Mouse (Mus musculus): ENCODE measurements around the gene Nmt2. TPM values are rescaled to one million over a fixed set of nuclear protein-coding genes. Genes with fewer than 3 reads are reported as not detected.

Nmt2 gene
- polyA plus RNA-seq, 1 experiment from 2014 or later: 44.3 TPM

DNA sequence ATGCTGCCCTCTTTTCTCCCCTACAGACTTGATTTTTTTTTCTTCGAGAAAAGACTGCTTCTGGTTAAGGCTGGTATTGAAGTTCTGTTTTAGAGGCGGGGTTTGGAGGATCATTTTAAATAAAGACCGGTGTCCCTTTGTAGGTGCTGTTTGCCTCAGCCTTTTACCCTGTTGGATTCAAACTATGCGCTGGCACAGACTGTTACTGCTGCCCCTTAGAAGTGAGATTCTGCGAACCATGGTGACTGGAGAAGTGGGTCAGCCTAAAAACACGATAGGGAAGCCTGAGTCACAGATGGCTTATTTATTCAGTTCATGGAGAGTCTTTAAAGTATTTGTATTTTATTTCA lies 1.1 kb downstream of the Nmt2 start:
- peak overlapping the region; percentile 77 for H3K4me3 ChIP-seq (replicated peaks)
- H3K36me3 ChIP-seq: no peaks in the 10 kb centered on the region
- no peaks in the 10 kb centered on the region for H3K9me3 ChIP-seq
- H3K4me2 ChIP-seq (replicated peaks): peak overlapping the region; percentile 88
- peak overlapping the region; percentile 78 for H3K9ac ChIP-seq
- 0 out of 2 replicates have a peak, but pooled peaks cover 3% of the 10 kb centered on the region for H3K4me1 ChIP-seq (replicated peaks)
- ATAC-seq: no peak
- 5% methylated on average over 6 of the region's 6 CpGs for WGBS
- H3K27ac ChIP-seq: 0 out of 2 replicates have a peak overlapping the region, but pooled peaks have one; percentile 81
- H3K27me3 ChIP-seq (replicated peaks): no peaks in the 10 kb centered on the region

DNA sequence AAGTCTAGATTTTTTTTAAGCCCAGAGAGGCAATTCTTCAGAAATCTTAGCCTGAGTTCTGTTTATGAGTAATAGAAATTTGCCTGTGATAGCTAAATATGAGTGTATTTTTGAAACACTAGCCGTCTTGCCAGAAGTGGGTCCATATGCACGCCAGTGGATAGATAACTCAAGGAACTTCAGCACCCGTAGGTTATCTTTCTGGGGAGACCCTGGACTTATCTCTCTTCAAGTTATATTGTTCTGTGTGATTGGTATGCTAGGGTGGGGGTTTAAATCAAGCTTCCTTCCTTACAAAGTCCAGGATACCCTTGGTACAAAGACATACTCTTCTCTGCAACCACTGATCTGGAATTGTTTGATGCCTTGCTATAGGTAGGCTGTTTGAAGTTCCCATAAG lies 1.7 kb downstream of the Nmt2 start:
- no peak for ATAC-seq
- no peak overlapping the region for H3K27ac ChIP-seq
- H3K27me3 ChIP-seq (replicated peaks): no peaks in the 10 kb centered on the region
- 0 out of 2 replicates have a peak, but pooled peaks cover 3% of the 10 kb centered on the region for H3K4me1 ChIP-seq (replicated peaks)
- no peaks in the 10 kb centered on the region for H3K36me3 ChIP-seq
- peak overlapping the region; percentile 88 for H3K4me2 ChIP-seq (replicated peaks)
- no peak overlapping the region for H3K9ac ChIP-seq
- no peaks in the 10 kb centered on the region for H3K9me3 ChIP-seq
- 61% methylated on average over 3 of the region's 3 CpGs for WGBS
- H3K4me3 ChIP-seq (replicated peaks): peak overlapping the region; percentile 77; the same call in 1 of the 2 replicates

DNA sequence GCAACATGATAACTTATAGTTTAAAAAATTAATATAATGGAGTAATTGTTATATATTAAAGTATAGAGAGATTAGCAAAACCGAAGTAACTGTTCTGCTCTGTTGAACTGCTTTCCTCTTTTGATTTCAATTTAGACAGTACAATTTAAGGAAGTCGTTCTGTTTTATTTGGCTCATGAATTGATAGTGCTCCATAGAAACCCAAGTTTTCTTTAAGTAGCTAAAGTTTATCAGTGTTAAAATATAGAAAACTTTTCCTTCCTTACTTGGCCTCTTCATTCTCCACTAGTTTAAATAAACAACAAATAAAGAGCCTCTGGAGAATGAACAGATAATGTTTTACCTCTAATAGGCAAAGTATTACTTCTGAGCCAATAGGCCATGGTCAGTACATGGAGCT lies 2.2 kb downstream of the Nmt2 start:
- Histone ChIP-seq H3K9me3 (no peaks in the 10 kb centered on the region), H3K4me1 (replicated peaks) (0 out of 2 replicates have a peak, but pooled peaks cover 3% of the 10 kb centered on the region), H3K4me2 (replicated peaks) (no peak overlapping the region), H3K4me3 (replicated peaks) (no peak overlapping the region), H3K36me3 (no peaks in the 10 kb centered on the region), H3K9ac (no peak overlapping the region), H3K27me3 (replicated peaks) (no peaks in the 10 kb centered on the region), H3K27ac (no peak overlapping the region)
- ATAC-seq: no peak
- WGBS: 74% methylated on average over 2 of the region's 2 CpGs

DNA sequence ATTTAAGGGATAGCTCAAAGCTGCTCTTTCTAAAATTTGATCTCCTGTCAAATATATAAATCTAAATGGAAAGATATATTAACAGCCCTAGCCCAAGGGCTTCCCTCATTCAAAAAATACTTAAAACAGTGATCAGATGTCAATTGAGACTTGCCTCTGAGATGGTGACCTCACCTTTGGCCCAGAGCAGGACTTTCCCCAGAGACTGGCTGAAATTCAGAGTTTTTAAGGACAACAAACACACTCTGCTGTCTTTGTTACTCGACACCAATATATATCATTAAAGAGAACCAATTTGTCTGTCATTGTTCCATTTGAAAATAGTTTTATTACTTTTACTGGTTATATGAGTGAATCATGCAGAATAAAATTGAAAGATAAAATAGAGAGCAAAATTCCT lies 5.6 kb downstream of the Nmt2 start:
- H3K4me2 ChIP-seq (replicated peaks): no peak overlapping the region
- no peaks in the 10 kb centered on the region for H3K9me3 ChIP-seq
- H3K27ac ChIP-seq: no peak overlapping the region
- 91% methylated on average over 1 of the region's 1 CpGs for WGBS
- H3K36me3 ChIP-seq: no peaks in the 10 kb centered on the region
- H3K4me3 ChIP-seq (replicated peaks): no peak overlapping the region
- H3K9ac ChIP-seq: no peak overlapping the region
- ATAC-seq: no peak
- H3K27me3 ChIP-seq (replicated peaks): no peaks in the 10 kb centered on the region
- H3K4me1 ChIP-seq (replicated peaks): no peaks in the 10 kb centered on the region

DNA sequence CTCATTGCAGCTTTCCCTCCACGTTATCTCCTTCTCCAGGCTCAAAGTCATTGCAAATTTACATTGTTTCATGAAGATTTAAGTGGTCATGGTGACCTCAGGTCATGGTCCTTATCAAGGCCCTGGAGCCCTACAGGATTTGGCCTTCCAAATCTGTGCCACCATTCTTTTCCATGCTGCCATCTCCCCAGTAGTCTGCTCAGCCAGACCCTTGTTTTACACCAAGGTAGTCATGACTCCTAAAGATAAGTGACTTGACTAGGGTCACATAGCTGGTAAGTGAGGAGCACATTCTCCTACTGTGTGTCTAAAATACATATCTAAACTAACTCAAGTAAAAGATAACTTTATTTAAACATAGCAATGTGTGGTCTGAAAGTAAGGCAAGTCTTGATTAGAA lies 8.2 kb downstream of the Nmt2 start:
- Histone ChIP-seq H3K4me3 (replicated peaks) (no peak overlapping the region), H3K27ac (no peak overlapping the region), H3K4me2 (replicated peaks) (no peak overlapping the region), H3K36me3 (no peaks in the 10 kb centered on the region), H3K27me3 (replicated peaks) (no peaks in the 10 kb centered on the region), H3K4me1 (replicated peaks) (no peaks in the 10 kb centered on the region), H3K9me3 (no peaks in the 10 kb centered on the region), H3K9ac (no peak overlapping the region)
- ATAC-seq: no peak
- WGBS: 58% methylated on average over 1 of the region's 1 CpGs

DNA sequence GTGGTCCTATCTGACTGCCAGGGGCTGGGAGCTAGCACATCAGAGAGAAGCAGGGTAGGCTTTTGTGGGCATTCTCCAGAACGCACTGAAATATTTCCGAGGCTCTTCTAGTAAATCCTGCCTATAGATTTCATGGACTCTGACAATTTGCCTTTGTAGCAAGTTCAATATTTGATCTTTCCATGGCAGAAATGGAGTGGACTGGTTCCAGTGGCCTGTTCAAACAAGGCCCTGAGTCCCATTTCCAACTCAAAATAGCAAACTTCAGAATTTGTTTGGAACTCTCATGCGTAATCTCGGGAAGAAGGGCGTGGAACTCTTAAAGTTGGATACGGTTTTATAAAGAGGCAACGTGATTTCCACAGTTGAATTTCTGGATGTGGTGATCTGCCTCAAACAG lies 11.8 kb downstream of the Nmt2 start:
- 82% methylated on average over 7 of the region's 7 CpGs for WGBS
- Histone ChIP-seq H3K27me3 (replicated peaks) (no peaks in the 10 kb centered on the region), H3K4me3 (replicated peaks) (no peak overlapping the region), H3K4me2 (replicated peaks) (no peak overlapping the region), H3K27ac (no peak overlapping the region), H3K36me3 (no peaks in the 10 kb centered on the region), H3K9me3 (no peaks in the 10 kb centered on the region), H3K9ac (no peak overlapping the region), H3K4me1 (replicated peaks) (no peaks in the 10 kb centered on the region)
- ATAC-seq: no peak

DNA sequence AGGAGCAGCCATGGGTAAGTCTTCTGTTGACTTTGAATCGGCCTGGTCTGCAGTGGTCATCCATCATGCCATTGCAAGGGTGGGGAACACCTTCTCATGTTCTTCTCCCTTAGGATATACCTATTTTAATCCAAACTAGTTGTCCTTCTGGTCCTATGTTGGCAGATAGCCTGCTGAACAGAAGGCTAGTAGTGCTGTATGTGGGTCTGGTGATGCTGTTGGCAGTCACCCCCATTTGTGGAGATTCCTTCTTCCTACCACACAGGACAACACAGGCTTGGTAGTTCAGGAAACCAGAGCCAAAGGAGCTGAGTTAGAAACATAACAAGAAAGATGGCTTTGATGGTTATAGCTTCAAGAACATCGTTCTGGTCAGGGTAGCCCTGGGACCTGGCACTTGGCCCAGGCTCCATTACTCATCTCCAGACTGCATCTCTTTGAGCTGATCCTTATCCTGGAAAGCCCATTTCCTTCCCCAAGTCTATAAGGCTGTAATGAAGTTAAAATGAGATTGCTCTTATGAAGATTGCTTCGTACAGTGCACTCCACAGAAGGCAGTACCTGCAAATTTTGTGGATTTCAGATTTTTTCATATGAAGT lies 21.5 kb downstream of the Nmt2 start:
- no peak overlapping the region for H3K4me2 ChIP-seq (replicated peaks)
- no peaks in the 10 kb centered on the region for H3K27me3 ChIP-seq (replicated peaks)
- H3K27ac ChIP-seq: no peak overlapping the region
- no peak overlapping the region for H3K4me3 ChIP-seq (replicated peaks)
- ATAC-seq: no peak
- no peaks in the 10 kb centered on the region for H3K9me3 ChIP-seq
- no peaks in the 10 kb centered on the region for H3K4me1 ChIP-seq (replicated peaks)
- no peak overlapping the region for H3K9ac ChIP-seq
- H3K36me3 ChIP-seq: peaks cover 5% of the 10 kb centered on the region; the same call in 1 of the 2 replicates
- 63% methylated on average over 3 of the region's 3 CpGs for WGBS

DNA sequence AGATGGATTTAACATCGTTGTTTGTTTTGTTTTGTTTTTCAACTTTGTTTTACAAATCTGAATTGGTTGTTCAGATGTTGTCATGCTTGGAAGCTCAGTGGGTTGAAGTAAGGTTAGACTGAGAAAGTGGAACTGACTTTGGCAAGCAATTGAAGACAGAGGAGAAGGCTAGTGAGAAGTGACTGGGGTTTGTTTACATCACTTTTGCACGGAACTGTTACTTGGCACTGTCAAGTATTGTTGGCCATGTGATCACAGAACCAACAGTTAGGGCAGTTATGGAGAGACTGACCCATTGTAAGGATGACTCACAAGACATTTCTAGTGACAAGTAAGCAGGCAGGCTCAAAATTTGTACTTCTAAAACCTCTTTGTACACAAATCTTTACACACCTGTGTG lies 39.1 kb downstream of the Nmt2 start:
- Histone ChIP-seq H3K27ac (no peak overlapping the region), H3K27me3 (replicated peaks) (no peaks in the 10 kb centered on the region), H3K4me3 (replicated peaks) (no peak overlapping the region), H3K9me3 (no peaks in the 10 kb centered on the region), H3K4me1 (replicated peaks) (no peaks in the 10 kb centered on the region), H3K36me3 (peaks cover 17% of the 10 kb centered on the region), H3K9ac (no peak overlapping the region), H3K4me2 (replicated peaks) (no peak overlapping the region)
- no peak for ATAC-seq
- WGBS: 75% methylated on average over 2 of the region's 2 CpGs

DNA sequence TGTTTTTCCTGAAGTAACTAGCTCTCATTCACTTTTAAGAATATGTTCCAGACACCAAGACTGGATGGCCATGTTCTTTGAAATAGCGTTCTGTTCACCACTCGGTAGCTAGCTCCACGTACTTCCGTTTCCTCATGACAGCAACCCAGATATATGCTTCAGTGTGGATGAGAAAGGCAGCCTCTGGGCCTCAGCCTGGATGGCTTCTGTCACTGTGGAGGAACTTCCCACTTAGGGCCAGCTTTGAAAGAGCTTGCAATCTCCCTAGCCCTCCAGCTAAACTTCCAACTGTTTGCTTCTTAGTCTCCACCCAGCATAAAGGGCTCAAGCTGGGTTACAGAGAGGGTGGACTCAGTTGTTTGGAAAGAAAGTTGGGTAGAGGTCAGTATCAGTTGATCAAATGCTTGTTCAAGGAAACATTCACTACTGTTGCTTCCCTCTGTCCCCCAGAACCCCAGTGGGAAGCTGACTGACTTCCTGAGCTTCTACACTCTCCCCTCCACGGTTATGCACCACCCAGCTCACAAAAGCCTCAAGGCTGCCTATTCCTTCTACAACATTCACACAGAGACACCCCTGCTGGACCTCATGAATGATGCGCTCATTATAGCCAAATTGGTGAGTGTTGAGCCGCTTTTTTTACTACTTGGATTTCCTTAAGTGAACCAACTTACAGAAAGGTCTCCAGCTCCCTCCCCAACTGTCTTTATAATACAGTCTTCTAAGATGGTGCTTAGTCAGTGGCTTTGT lies 40.5 kb downstream of the Nmt2 start:
- Histone ChIP-seq H3K36me3 (peaks cover 24% of the 10 kb centered on the region), H3K9me3 (no peaks in the 10 kb centered on the region), H3K27ac (no peak overlapping the region), H3K4me1 (replicated peaks) (no peaks in the 10 kb centered on the region), H3K4me3 (replicated peaks) (no peak overlapping the region), H3K4me2 (replicated peaks) (no peak overlapping the region), H3K9ac (no peak overlapping the region), H3K27me3 (replicated peaks) (no peaks in the 10 kb centered on the region)
- ATAC-seq: no peak
- WGBS: 92% methylated on average over 7 of the region's 7 CpGs

DNA sequence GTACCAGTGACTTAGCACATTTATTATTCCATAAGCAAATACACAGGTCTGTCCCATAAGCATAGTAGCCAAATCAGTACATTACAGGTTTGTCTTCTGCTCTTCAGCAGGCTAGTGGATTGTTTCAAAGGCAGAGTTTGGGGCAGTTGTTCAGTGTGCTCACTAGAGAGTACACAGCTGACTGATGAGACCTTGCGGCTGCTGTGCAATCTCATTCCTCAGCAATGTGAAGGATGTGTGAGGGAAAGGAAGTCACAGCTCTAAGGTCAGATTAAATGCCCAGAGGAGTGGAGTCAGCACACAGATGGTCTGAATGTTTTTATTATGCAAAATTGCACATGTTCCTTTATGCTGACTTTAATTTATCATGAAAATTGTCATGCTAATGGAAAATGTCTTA lies 42.5 kb downstream of the Nmt2 start:
- Histone ChIP-seq H3K9ac (no peak overlapping the region), H3K4me2 (replicated peaks) (no peak overlapping the region), H3K4me1 (replicated peaks) (peaks cover 7% of the 10 kb centered on the region; the same call in 1 of the 2 replicates), H3K9me3 (no peaks in the 10 kb centered on the region), H3K27ac (no peak overlapping the region), H3K36me3 (peaks cover 24% of the 10 kb centered on the region), H3K27me3 (replicated peaks) (no peaks in the 10 kb centered on the region), H3K4me3 (replicated peaks) (no peak overlapping the region)
- no peak for ATAC-seq
- 69% methylated on average over 1 of the region's 1 CpGs for WGBS

DNA sequence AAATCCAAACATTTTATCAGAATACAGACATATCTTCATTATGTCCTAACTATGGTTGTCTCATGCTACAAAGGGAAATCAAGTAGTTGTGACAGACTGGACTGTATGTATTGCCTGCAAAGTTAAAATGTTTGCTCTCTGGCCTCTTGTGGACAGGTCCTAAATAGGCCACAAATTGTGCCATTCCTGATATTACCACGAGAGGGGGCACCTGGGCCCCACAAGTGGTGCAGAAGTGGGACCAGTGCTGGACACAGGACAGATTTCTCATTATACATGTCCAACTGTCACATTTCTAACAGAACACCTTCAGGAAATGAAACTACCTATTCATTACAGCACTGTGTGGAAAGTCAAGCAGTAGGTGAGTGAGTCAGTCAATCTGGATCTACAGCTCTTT lies 43.3 kb downstream of the Nmt2 start:
- no peaks in the 10 kb centered on the region for H3K27me3 ChIP-seq (replicated peaks)
- H3K27ac ChIP-seq: no peak overlapping the region
- ATAC-seq: no peak
- H3K4me3 ChIP-seq (replicated peaks): no peak overlapping the region
- H3K9ac ChIP-seq: no peak overlapping the region
- no peak overlapping the region for H3K4me2 ChIP-seq (replicated peaks)
- peaks cover 24% of the 10 kb centered on the region for H3K36me3 ChIP-seq
- H3K9me3 ChIP-seq: no peaks in the 10 kb centered on the region
- WGBS: 36% methylated on average over 1 of the region's 1 CpGs
- H3K4me1 ChIP-seq (replicated peaks): peaks cover 7% of the 10 kb centered on the region; the same call in 1 of the 2 replicates

DNA sequence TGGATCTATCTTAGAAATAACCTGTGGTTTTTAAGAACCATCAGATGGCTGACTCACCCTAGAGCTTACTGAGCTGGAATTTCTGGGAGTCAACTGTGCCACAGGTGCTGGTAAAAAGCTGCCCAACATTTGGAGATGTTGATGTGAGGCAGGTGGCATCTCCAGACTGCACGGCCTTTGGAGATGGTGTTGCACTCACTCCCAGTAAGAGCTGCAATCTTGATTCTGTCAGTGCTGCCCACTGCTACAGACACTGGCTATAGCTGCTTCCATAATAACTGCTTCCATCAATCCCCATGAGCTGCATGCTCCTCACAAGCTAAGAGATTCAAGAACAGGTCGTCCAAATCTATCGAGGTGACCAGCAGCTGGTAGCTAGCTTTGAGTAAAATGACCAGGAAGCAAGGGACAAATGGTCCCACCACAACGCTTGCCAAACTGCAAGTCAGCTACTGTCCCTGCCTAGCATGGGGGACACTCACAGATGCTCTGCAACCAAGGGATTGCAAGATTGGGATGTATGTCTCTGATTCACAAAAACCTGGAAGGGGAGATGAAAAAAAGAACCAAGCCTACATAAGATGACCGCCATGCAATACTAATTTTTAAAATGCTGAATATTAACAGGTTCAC lies 47.2 kb downstream of the Nmt2 start:
- 0 out of 2 replicates have a peak overlapping the region, but pooled peaks have one; percentile 60 for H3K27ac ChIP-seq
- no peak for ATAC-seq
- WGBS: 68% methylated on average over 5 of the region's 5 CpGs

More for the DNA sequence above, 47.2 kb downstream of the Nmt2 start:
- no peaks in the 10 kb centered on the region; the same call in 1 of the 2 replicates for H3K27me3 ChIP-seq (replicated peaks)
- H3K9ac ChIP-seq: peak overlapping the region; percentile 61; the same call in 1 of the 2 replicates
- H3K4me2 ChIP-seq (replicated peaks): peak overlapping the region; percentile 70
- no peaks in the 10 kb centered on the region for H3K9me3 ChIP-seq
- peaks cover 13% of the 10 kb centered on the region; the same call in 1 of the 2 replicates for H3K36me3 ChIP-seq
- H3K4me1 ChIP-seq (replicated peaks): peaks cover 8% of the 10 kb centered on the region
- peak overlapping the region; percentile 61 for H3K4me3 ChIP-seq (replicated peaks)
